Mouse (Mus musculus) embryonic fibroblast, embryonic 13.5 days (primary cell): ENCODE measurements around the gene Notch3.
"Not testable (repeated sequence)": the region's sequence is repeated elsewhere in the genome, so short reads cannot be mapped to it uniquely, and the experiment has no call there.

Experiments used
- CTCF ChIP-seq: IDR thresholded peaks from 2 replicates; pipeline ENCODE4 v1.5.1; 2011; ENCODE audit warnings: mild to moderate bottlenecking, control low read depth, low read length, moderate library complexity, borderline replicate concordance; ENCODE audit not compliant: insufficient read depth
- POLR2A ChIP-seq: IDR thresholded peaks from 2 replicates; pipeline ENCODE4 v1.6.1; 2011; ENCODE audit warnings: low read depth, mild to moderate bottlenecking, control low read depth, low read length, moderate library complexity

DNA sequence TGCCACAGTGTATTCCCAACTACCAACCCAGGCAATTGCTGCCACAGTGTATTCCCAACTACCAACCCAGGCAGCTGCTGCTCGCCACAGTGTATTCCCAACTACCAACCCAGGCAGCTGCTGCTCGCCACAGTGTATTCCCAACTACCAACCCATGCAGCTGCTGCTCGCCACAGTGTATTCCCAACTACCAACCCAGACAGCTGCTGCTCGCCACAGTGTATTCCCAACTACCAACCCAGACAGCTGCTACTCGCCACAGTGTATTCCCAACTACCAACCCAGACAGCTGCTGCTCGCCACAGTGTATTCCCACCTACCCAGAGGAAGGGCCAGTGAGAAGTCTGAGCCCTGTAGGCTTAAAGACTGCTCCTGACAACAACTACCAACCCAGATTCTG, 44.9 kb upstream of the Notch3 start:
- not testable (repeated sequence) for TF ChIP-seq CTCF, POLR2A
